Mouse (Mus musculus) neural tube, embryonic 11.5 days (tissue): ENCODE measurements around the gene Slc35f3. TPM values are rescaled to one million over a fixed set of nuclear protein-coding genes. Genes with fewer than 3 reads are reported as not detected.
"Not testable (repeated sequence)": the region's sequence is repeated elsewhere in the genome, so short reads cannot be mapped to it uniquely, and the experiment has no call there.

Source experiments
- ATAC-seq: fragments of 200-750 bp; cut with Nextera tagmentation; 2 replicates; pipeline ENCODE4 v1.8.0; 2017; ENCODE audit warnings: moderate number of reproducible peaks, mild to moderate bottlenecking, moderate TSS enrichment, moderate library complexity; ENCODE audit not compliant: insufficient read depth, low FRiP score, low TSS enrichment
- DNase-seq: peaks from one replicate; pipeline ENCODE4 v3.0.0-alpha.2; 2015; ENCODE audit warnings: low spot score
- H3K27ac ChIP-seq: fragments of 300-500 bp; sonication (generic); 2 replicates; pipeline ENCODE4 v1.5.1; 2014; ENCODE audit warnings: low read depth, mild to moderate bottlenecking, low read length
- H3K27me3 ChIP-seq: fragments of 300-500 bp; sonication (generic); 2 replicates; pipeline ENCODE4 v1.6.1; 2014; ENCODE audit warnings: mild to moderate bottlenecking, low read length, mixed read lengths; ENCODE audit not compliant: control insufficient read depth, insufficient read depth
- H3K36me3 ChIP-seq: fragments of 300-500 bp; sonication (generic); 2 replicates; pipeline ENCODE4 v1.6.1; 2014; ENCODE audit warnings: mild to moderate bottlenecking, low read length, moderate library complexity, mixed read lengths; ENCODE audit not compliant: control insufficient read depth, insufficient read depth
- H3K4me1 ChIP-seq: fragments of 300-500 bp; sonication (generic); 2 replicates; pipeline ENCODE4 v1.6.1; 2014; ENCODE audit warnings: low read length, mixed read lengths; ENCODE audit not compliant: control insufficient read depth, insufficient read depth
- H3K4me2 ChIP-seq: fragments of 300-500 bp; sonication (generic); 2 replicates; pipeline ENCODE4 v1.6.1; 2014; ENCODE audit warnings: low read depth, mild to moderate bottlenecking, moderate library complexity
- H3K4me3 ChIP-seq: fragments of 300-500 bp; sonication (generic); 2 replicates; pipeline ENCODE4 v1.5.1; 2014; ENCODE audit warnings: low read depth, low read length
- H3K9ac ChIP-seq: fragments of 300-500 bp; sonication (generic); 2 replicates; pipeline ENCODE4 v1.6.1; 2014; ENCODE audit warnings: mild to moderate bottlenecking, low read length
- H3K9me3 ChIP-seq: fragments of 300-500 bp; sonication (generic); 2 replicates; pipeline ENCODE4 v1.6.1; 2016; ENCODE audit warnings: low read length; ENCODE audit not compliant: control insufficient read depth
- WGBS: fragments of 180-500 bp; shearing (Covaris S2); extraction: QIAGEN DNeasy Blood & Tissue Kit; methylation state at CpG from one replicate; pipeline ENCODE4 v1.1.7; 2014; 5-methylcytosine and 5-hydroxymethylcytosine counted together
- polyA plus RNA-seq: library from polyadenylated mRNA; unstranded; fragments of >200 nt; fragmentation: Nextera tagmentation; extraction: Ambion mirVana; gene quantifications from 2 replicates; pipeline ENCODE4 v1.2.1, GENCODE M21; 2014

Slc35f3 gene
- polyA plus RNA-seq, 1 experiment from 2014 or later = 0.09 TPM

GRCm38 (mm10) chr8:126395917-126396316, 97.6 kb downstream of the Slc35f3 start:
- no peak overlapping the region for H3K4me2 ChIP-seq
- 82% methylated on average over 5 of the region's 5 CpGs for WGBS
- no peak overlapping the region for H3K9ac ChIP-seq
- H3K4me3 ChIP-seq = no peak overlapping the region
- no peaks in the 10 kb centered on the region for H3K9me3 ChIP-seq
- H3K4me1 ChIP-seq = peaks cover 3% of the 10 kb centered on the region; the same call in 1 of the 2 replicates
- H3K27me3 ChIP-seq = no peaks in the 10 kb centered on the region
- DNase-seq (no peak), ATAC-seq (no peak)
- H3K27ac ChIP-seq = no peak overlapping the region
- H3K36me3 ChIP-seq = no peaks in the 10 kb centered on the region

- Histone ChIP-seq H3K9me3 (no peaks in the 10 kb centered on the region), H3K4me2 (no peak overlapping the region), H3K9ac (no peak overlapping the region), H3K36me3 (no peaks in the 10 kb centered on the region), H3K27ac (no peak overlapping the region), H3K27me3 (no peaks in the 10 kb centered on the region), H3K4me1 (peaks cover 3% of the 10 kb centered on the region; the same call in 1 of the 2 replicates), H3K4me3 (no peak overlapping the region)
- ATAC-seq (no peak), DNase-seq (no peak)
- WGBS = 72% methylated on average over 3 of the region's 3 CpGs
These were observed 100.0 kb downstream of the Slc35f3 start for GRCm38 (mm10) chr8:126398349-126398748.

- not testable (repeated sequence) for H3K27ac ChIP-seq, H3K27me3 ChIP-seq, H3K36me3 ChIP-seq, H3K4me2 ChIP-seq, H3K9me3 ChIP-seq, H3K4me3 ChIP-seq, H3K9ac ChIP-seq, ATAC-seq, H3K4me1 ChIP-seq
- peak; percentile 25 for DNase-seq
These were observed 106.2 kb downstream of the Slc35f3 start for GRCm38 (mm10) chr8:126404550-126404949.

GRCm38 (mm10) chr8:126405030-126405429, 106.7 kb downstream of the Slc35f3 start:
- H3K4me3 ChIP-seq = no peak overlapping the region
- H3K9ac ChIP-seq = no peak overlapping the region
- H3K36me3 ChIP-seq = no peaks in the 10 kb centered on the region
- no peaks in the 10 kb centered on the region for H3K4me1 ChIP-seq
- H3K9me3 ChIP-seq = no peaks in the 10 kb centered on the region
- no peak overlapping the region for H3K4me2 ChIP-seq
- no peak for ATAC-seq
- DNase-seq = no peak
- no peak overlapping the region for H3K27ac ChIP-seq
- H3K27me3 ChIP-seq = no peaks in the 10 kb centered on the region
- 78% methylated on average over 4 of the region's 4 CpGs for WGBS

GRCm38 (mm10) chr8:126420834-126421233, 122.5 kb downstream of the Slc35f3 start:
- 81% methylated on average over 3 of the region's 3 CpGs for WGBS
- no peak for DNase-seq
- no peaks in the 10 kb centered on the region for H3K36me3 ChIP-seq
- no peak overlapping the region for H3K4me3 ChIP-seq
- peaks cover 8% of the 10 kb centered on the region for H3K4me1 ChIP-seq
- no peak overlapping the region for H3K4me2 ChIP-seq
- no peak overlapping the region for H3K27ac ChIP-seq
- no peaks in the 10 kb centered on the region for H3K27me3 ChIP-seq
- H3K9ac ChIP-seq = no peak overlapping the region
- no peak for ATAC-seq
- no peaks in the 10 kb centered on the region for H3K9me3 ChIP-seq

GRCm38 (mm10) chr8:126422174-126422919, 124.0 kb downstream of the Slc35f3 start, which contains the start of gene Coa6:
Gene Coa6 (plus strand): TSS chr8:126422515.
- Histone ChIP-seq H3K4me3 (peak within 1 kb of the TSS; percentile 91), H3K36me3 (no peaks in the 10 kb centered on the region), H3K4me2 (peak within 1 kb of the TSS; percentile 84), H3K9ac (peak within 1 kb of the TSS; percentile 82), H3K27me3 (no peaks in the 10 kb centered on the region), H3K27ac (peak within 1 kb of the TSS; percentile 56; the same call in 1 of the 2 replicates), H3K9me3 (no peaks in the 10 kb centered on the region), H3K4me1 (peaks cover 8% of the 10 kb centered on the region)
- DNase-seq (peak; percentile 97), ATAC-seq (peak; percentile 97)
- WGBS = under 1% methylated on average over 61 of the region's 61 CpGs

GRCm38 (mm10) chr8:126422920-126423300, 124.6 kb downstream of the Slc35f3 start:
- H3K4me2 ChIP-seq = peak overlapping the region; percentile 84
- H3K27me3 ChIP-seq = no peaks in the 10 kb centered on the region
- H3K27ac ChIP-seq = peak overlapping the region; percentile 56; the same call in 1 of the 2 replicates
- ATAC-seq (peak; percentile 25), DNase-seq (no peak)
- H3K4me3 ChIP-seq = peak overlapping the region; percentile 91
- H3K9me3 ChIP-seq = no peaks in the 10 kb centered on the region
- no peaks in the 10 kb centered on the region for H3K36me3 ChIP-seq
- H3K9ac ChIP-seq = peak overlapping the region; percentile 82
- H3K4me1 ChIP-seq = peaks cover 8% of the 10 kb centered on the region
- WGBS = 11% methylated on average over 9 of the region's 9 CpGs

GRCm38 (mm10) chr8:126424163-126424562, 125.8 kb downstream of the Slc35f3 start:
- Histone ChIP-seq H3K27ac (no peak overlapping the region), H3K36me3 (peaks cover 2% of the 10 kb centered on the region; the same call in 1 of the 2 replicates), H3K27me3 (no peaks in the 10 kb centered on the region), H3K4me3 (no peak overlapping the region), H3K4me2 (no peak overlapping the region), H3K9ac (no peak overlapping the region), H3K9me3 (no peaks in the 10 kb centered on the region), H3K4me1 (peaks cover 8% of the 10 kb centered on the region)
- 86% methylated on average over 4 of the region's 4 CpGs for WGBS
- ATAC-seq (no peak), DNase-seq (no peak)

- Histone ChIP-seq H3K36me3 (peaks cover 4% of the 10 kb centered on the region), H3K27me3 (no peaks in the 10 kb centered on the region), H3K9me3 (no peaks in the 10 kb centered on the region), H3K4me1 (peaks cover 8% of the 10 kb centered on the region), H3K4me2 (no peak overlapping the region), H3K4me3 (no peak overlapping the region), H3K9ac (no peak overlapping the region), H3K27ac (no peak overlapping the region)
- 76% methylated on average over 1 of the region's 1 CpGs for WGBS
- ATAC-seq (no peak), DNase-seq (no peak)
These were observed 126.6 kb downstream of the Slc35f3 start for GRCm38 (mm10) chr8:126424946-126425345.
